Mouse (Mus musculus): ENCODE measurements around the gene Epas1. TPM values are rescaled to one million over a fixed set of nuclear protein-coding genes. Genes with fewer than 3 reads are reported as not detected.

Epas1 gene
- 10 to 100 TPM; 82.1 to 90.7 TPM for total RNA-seq (2021)

GRCm38 (mm10) chr17:86753130-86753821 is at the start of gene Epas1:
Gene Epas1, plus strand, starts transcription at chr17:86753700.
- peak; percentile 58 to 64 for DNase-seq (ENCODE audit: low spot score in 2 of 2)
- intact Hi-C loops (cut with DNase I), result loop anchor here (5.0 kb wide), 1 partner anchor 216 kb away; no protein-coding TSS in a partner anchor

GRCm38 (mm10) chr17:86705236-86705635 is 48.3 kb upstream of the Epas1 start:
- DNase-seq (ENCODE audit: low spot score in 2 of 2), result no peak
- intact Hi-C loops (cut with DNase I), result no loop called here

GRCm38 (mm10) chr17:86706467-86706866 is 47.0 kb upstream of the Epas1 start:
- no peak for DNase-seq (ENCODE audit: low spot score in 2 of 2)
- intact Hi-C loops (cut with DNase I), result no loop called here

GRCm38 (mm10) chr17:86709803-86710202 is 43.7 kb upstream of the Epas1 start:
- intact Hi-C loops (cut with DNase I), result no loop called here

GRCm38 (mm10) chr17:86710379-86710778 is 43.1 kb upstream of the Epas1 start:
- DNase-seq (ENCODE audit: low spot score in 2 of 2), result no peak
- intact Hi-C loops (cut with DNase I), result no loop called here

More at GRCm38 (mm10) chr17:86709803-86710202, 43.7 kb upstream of the Epas1 start:
- DNase-seq (ENCODE audit: low spot score in 2 of 2), result no peak

GRCm38 (mm10) chr17:86711949-86712348 is 41.6 kb upstream of the Epas1 start:
- intact Hi-C loops (cut with DNase I), result no loop called here
- DNase-seq (ENCODE audit: low spot score in 2 of 2), result no peak

GRCm38 (mm10) chr17:86712601-86713000 is 40.9 kb upstream of the Epas1 start:
- intact Hi-C loops (cut with DNase I), result no loop called here
- no peak for DNase-seq (ENCODE audit: low spot score in 2 of 2)

- intact Hi-C loops (cut with DNase I), result no loop called here
- DNase-seq (ENCODE audit: low spot score in 2 of 2), result no peak
Observed at GRCm38 (mm10) chr17:86713591-86713990, 39.9 kb upstream of the Epas1 start.

GRCm38 (mm10) chr17:86724786-86725415 is 28.6 kb upstream of the Epas1 start:
- peak in 1 of 2 experiments; percentile 42 for DNase-seq (ENCODE audit: low spot score in 2 of 2)
- intact Hi-C loops (cut with DNase I), result no loop called here

GRCm38 (mm10) chr17:86726480-86726879 is 27.0 kb upstream of the Epas1 start:
- no peak for DNase-seq (ENCODE audit: low spot score in 2 of 2)
- intact Hi-C loops (cut with DNase I), result no loop called here

- DNase-seq (ENCODE audit: low spot score in 2 of 2), result no peak
- intact Hi-C loops (cut with DNase I), result no loop called here
Observed at GRCm38 (mm10) chr17:86727031-86727430, 26.5 kb upstream of the Epas1 start.

- intact Hi-C loops (cut with DNase I), result no loop called here
- no peak for DNase-seq (ENCODE audit: low spot score in 2 of 2)
Observed at GRCm38 (mm10) chr17:86731273-86731672, 22.2 kb upstream of the Epas1 start.

GRCm38 (mm10) chr17:86732024-86732423 is 21.5 kb upstream of the Epas1 start:
- DNase-seq (ENCODE audit: low spot score in 2 of 2), result peak; percentile 16 to 17

GRCm38 (mm10) chr17:86732522-86732921 is 21.0 kb upstream of the Epas1 start:
- DNase-seq (ENCODE audit: low spot score in 2 of 2), result no peak
- intact Hi-C loops (cut with DNase I), result no loop called here

More at GRCm38 (mm10) chr17:86732024-86732423, 21.5 kb upstream of the Epas1 start:
- intact Hi-C loops (cut with DNase I), result no loop called here

GRCm38 (mm10) chr17:86733644-86734043 is 19.9 kb upstream of the Epas1 start:
- intact Hi-C loops (cut with DNase I), result no loop called here
- DNase-seq (ENCODE audit: low spot score in 2 of 2), result no peak

- DNase-seq (ENCODE audit: low spot score in 2 of 2), result no peak
- intact Hi-C loops (cut with DNase I), result no loop called here
Observed at GRCm38 (mm10) chr17:86738477-86738876, 15.0 kb upstream of the Epas1 start.

- no peak for DNase-seq (ENCODE audit: low spot score in 2 of 2)
- intact Hi-C loops (cut with DNase I), result no loop called here
Observed at GRCm38 (mm10) chr17:86743351-86743941, 10.1 kb upstream of the Epas1 start.

GRCm38 (mm10) chr17:86744943-86745342 is 8.6 kb upstream of the Epas1 start:
- intact Hi-C loops (cut with DNase I), result no loop called here

GRCm38 (mm10) chr17:86751373-86751871 is 2.1 kb upstream of the Epas1 start:
- intact Hi-C loops (cut with DNase I), result loop anchor here (5.0 kb wide), 1 partner anchor 214 kb away; no protein-coding TSS in a partner anchor

More at GRCm38 (mm10) chr17:86744943-86745342, 8.6 kb upstream of the Epas1 start:
- DNase-seq (ENCODE audit: low spot score in 2 of 2), result no peak

More at GRCm38 (mm10) chr17:86751373-86751871, 2.1 kb upstream of the Epas1 start:
- no peak for DNase-seq (ENCODE audit: low spot score in 2 of 2)

Data from left cerebral cortex, postnatal 25 days (tissue).